Mouse (Mus musculus) embryonic facial prominence, embryonic 11.5 days (tissue): ENCODE data around the gene Pip4k2a. TPM values are rescaled to one million over a fixed set of nuclear protein-coding genes. Genes with fewer than 3 reads are reported as not detected.

Source experiments
- ATAC-seq: fragments of 200-750 bp; cut with Nextera tagmentation; replicated peaks from 2 replicates; pipeline ENCODE4 v1.8.0; 2017; ENCODE audit warnings: low read depth; ENCODE audit not compliant: insufficient number of reproducible peaks, low FRiP score, low TSS enrichment
- DNase-seq: peaks from one replicate; pipeline ENCODE4 v3.0.0-alpha.2; 2015; ENCODE audit warnings: low spot score
- H3K27ac ChIP-seq: fragments of 300-500 bp; sonication (generic); replicated peaks from 2 replicates; pipeline ENCODE4 v1.5.1; 2014; ENCODE audit warnings: mild to moderate bottlenecking, low read depth, low read length, control low read depth
- H3K27me3 ChIP-seq: fragments of 300-500 bp; sonication (generic); 2 replicates; pipeline ENCODE4 v1.6.1; 2014; ENCODE audit warnings: mild to moderate bottlenecking, low read length, moderate library complexity, mixed read lengths; ENCODE audit not compliant: control insufficient read depth, insufficient read depth
- H3K36me3 ChIP-seq: fragments of 300-500 bp; sonication (generic); replicated peaks from 2 replicates; pipeline ENCODE4 v1.6.1; 2014; ENCODE audit warnings: low read depth, mild to moderate bottlenecking, low read length, moderate library complexity, mixed read lengths; ENCODE audit not compliant: control insufficient read depth, insufficient read depth
- H3K4me1 ChIP-seq: fragments of 300-500 bp; sonication (generic); 2 replicates; pipeline ENCODE4 v1.6.1; 2014; ENCODE audit warnings: low read length, mixed read lengths; ENCODE audit not compliant: control insufficient read depth, insufficient read depth
- H3K4me2 ChIP-seq: fragments of 300-500 bp; sonication (generic); 2 replicates; pipeline ENCODE4 v1.6.1; 2014; ENCODE audit warnings: low read depth, mild to moderate bottlenecking, control low read depth, low read length, moderate library complexity
- H3K4me3 ChIP-seq: fragments of 300-500 bp; sonication (generic); 2 replicates; pipeline ENCODE4 v1.5.1; 2014; ENCODE audit warnings: low read depth, low read length, control low read depth
- H3K9ac ChIP-seq: fragments of 300-500 bp; sonication (generic); replicated peaks from 2 replicates; pipeline ENCODE4 v1.6.1; 2014; ENCODE audit warnings: mild to moderate bottlenecking, control low read depth, low read length
- H3K9me3 ChIP-seq: fragments of 300-500 bp; sonication (generic); replicated peaks from 2 replicates; pipeline ENCODE4 v1.6.1; 2016; ENCODE audit warnings: mild to moderate bottlenecking, low read length, inconsistent platforms, mixed read lengths; ENCODE audit not compliant: control insufficient read depth
- WGBS: fragments of 180-500 bp; shearing (Covaris S2); extraction: QIAGEN DNeasy Blood & Tissue Kit; methylation state at CpG from one replicate; pipeline ENCODE4 v1.1.7; 2014; 5-methylcytosine and 5-hydroxymethylcytosine counted together
- polyA plus RNA-seq: library from polyadenylated mRNA; unstranded; fragments of >200 nt; fragmentation: Nextera tagmentation; extraction: Ambion mirVana; gene quantifications from 2 replicates; pipeline ENCODE4 v1.2.1, GENCODE M21; 2014

The Pip4k2a gene
- polyA plus RNA-seq, 1 experiment from 2014 or later: 9.7 TPM

DNA sequence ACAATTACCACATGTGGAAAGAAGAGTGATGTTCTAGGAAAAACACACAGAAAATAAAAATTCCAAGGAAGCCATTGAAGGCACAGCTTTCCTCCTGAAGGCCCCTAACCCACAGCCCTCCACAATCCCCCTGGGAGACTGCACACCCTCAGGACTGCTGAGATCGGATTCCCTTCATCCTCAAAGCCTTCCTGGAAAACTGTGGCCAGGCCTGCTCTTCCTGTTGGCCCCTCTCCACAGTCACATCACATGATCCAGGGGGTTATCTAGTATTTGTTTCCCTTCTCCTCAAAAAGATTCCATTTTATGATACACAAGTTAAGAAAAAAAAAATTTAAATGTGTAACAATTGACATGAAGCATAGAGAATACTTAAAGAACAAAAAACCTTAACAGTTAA lies 59.7 kb downstream of the Pip4k2a start:
- no peak for ATAC-seq
- WGBS: 10% methylated on average over 1 of the region's 1 CpGs
- Histone ChIP-seq H3K9me3 (no peaks in the 10 kb centered on the region), H3K36me3 (no peaks in the 10 kb centered on the region), H3K27me3 (no peaks in the 10 kb centered on the region), H3K4me2 (no peak overlapping the region), H3K27ac (no peak overlapping the region), H3K4me1 (no peaks in the 10 kb centered on the region), H3K9ac (no peak overlapping the region), H3K4me3 (no peak overlapping the region)
- peak; percentile 33 for DNase-seq

GRCm38 (mm10) chr2:18937611-18938010 lies 60.3 kb downstream of the Pip4k2a start:
- Histone ChIP-seq H3K9ac (no peak overlapping the region), H3K27ac (no peak overlapping the region), H3K9me3 (no peaks in the 10 kb centered on the region), H3K4me1 (no peaks in the 10 kb centered on the region), H3K36me3 (no peaks in the 10 kb centered on the region), H3K4me2 (no peak overlapping the region), H3K27me3 (no peaks in the 10 kb centered on the region), H3K4me3 (no peak overlapping the region)
- no peak for DNase-seq
- WGBS: 72% methylated on average over 2 of the region's 2 CpGs
- no peak for ATAC-seq

- H3K4me1 ChIP-seq: no peaks in the 10 kb centered on the region
- no peaks in the 10 kb centered on the region for H3K27me3 ChIP-seq
- no peak for ATAC-seq
- H3K27ac ChIP-seq: no peak overlapping the region
- H3K4me3 ChIP-seq: no peak overlapping the region
- DNase-seq: no peak
- H3K4me2 ChIP-seq: no peak overlapping the region
- H3K9me3 ChIP-seq: no peaks in the 10 kb centered on the region
- H3K9ac ChIP-seq: no peak overlapping the region
- 94% methylated on average over 7 of the region's 7 CpGs for WGBS
- H3K36me3 ChIP-seq: no peaks in the 10 kb centered on the region
Observed at GRCm38 (mm10) chr2:18936446-18936845, 61.5 kb downstream of the Pip4k2a start.

DNA sequence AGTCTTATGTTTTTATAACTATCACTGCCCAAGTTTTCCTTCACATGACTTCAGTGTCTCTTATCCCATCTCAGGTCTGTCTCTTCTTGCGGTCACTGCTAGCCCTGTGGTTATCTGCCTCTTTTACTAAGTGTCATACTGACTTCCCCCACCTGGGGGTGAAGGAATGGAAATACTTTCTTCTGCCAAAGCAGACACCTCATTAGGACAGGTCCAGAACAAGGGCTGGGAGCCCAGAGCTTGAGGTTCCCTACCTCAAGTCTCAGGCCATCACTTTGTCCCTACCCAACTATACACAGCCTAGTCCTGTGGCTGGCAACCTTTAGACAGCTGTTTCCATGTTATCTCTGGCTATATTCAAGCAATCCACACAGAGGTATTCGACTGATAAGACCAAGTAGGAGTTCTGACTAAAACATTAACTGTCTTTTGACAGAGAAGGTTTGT lies 62.3 kb downstream of the Pip4k2a start:
- no peak overlapping the region for H3K27ac ChIP-seq

DNA sequence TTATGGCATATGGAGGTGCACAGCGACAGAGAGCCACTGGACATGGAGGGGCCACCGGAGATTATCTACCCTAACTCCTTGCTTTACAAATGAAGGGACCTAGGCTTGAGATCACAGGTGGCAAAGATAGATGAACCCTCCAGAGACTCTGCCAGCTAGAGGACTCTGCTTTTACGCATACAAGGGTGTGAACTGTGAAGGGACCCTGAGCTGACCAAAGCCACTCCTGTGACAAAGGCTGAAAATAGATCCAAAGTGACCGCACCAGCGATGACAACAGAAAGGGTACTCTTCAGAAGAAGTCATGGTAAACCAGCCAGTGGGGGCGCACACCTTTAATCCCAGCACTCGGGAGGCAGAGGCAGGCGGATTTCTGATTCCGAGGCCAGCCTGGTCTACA lies 63.8 kb downstream of the Pip4k2a start:
- Histone ChIP-seq H3K4me3 (no peak overlapping the region), H3K4me1 (no peaks in the 10 kb centered on the region), H3K27ac (no peak overlapping the region), H3K27me3 (no peaks in the 10 kb centered on the region), H3K9ac (no peak overlapping the region), H3K36me3 (no peaks in the 10 kb centered on the region), H3K4me2 (no peak overlapping the region), H3K9me3 (no peaks in the 10 kb centered on the region)
- ATAC-seq: no peak
- 93% methylated on average over 9 of the region's 9 CpGs for WGBS
- no peak for DNase-seq

More for the DNA sequence above, 62.3 kb downstream of the Pip4k2a start:
- no peaks in the 10 kb centered on the region for H3K9me3 ChIP-seq
- H3K4me3 ChIP-seq: no peak overlapping the region
- 89% methylated on average over 2 of the region's 2 CpGs for WGBS
- no peaks in the 10 kb centered on the region for H3K27me3 ChIP-seq
- no peaks in the 10 kb centered on the region for H3K36me3 ChIP-seq
- no peak overlapping the region for H3K9ac ChIP-seq
- DNase-seq (no peak), ATAC-seq (no peak)
- no peak overlapping the region for H3K4me2 ChIP-seq
- no peaks in the 10 kb centered on the region for H3K4me1 ChIP-seq

- no peak overlapping the region for H3K4me2 ChIP-seq
- ATAC-seq: no peak
- no peak for DNase-seq
- 37% methylated on average over 7 of the region's 7 CpGs for WGBS
- H3K27ac ChIP-seq: no peak overlapping the region
- H3K36me3 ChIP-seq: no peaks in the 10 kb centered on the region
- H3K4me1 ChIP-seq: no peaks in the 10 kb centered on the region
- no peak overlapping the region for H3K9ac ChIP-seq
- no peak overlapping the region for H3K4me3 ChIP-seq
- H3K9me3 ChIP-seq: no peaks in the 10 kb centered on the region
- H3K27me3 ChIP-seq: no peaks in the 10 kb centered on the region
Observed at GRCm38 (mm10) chr2:18933418-18933817, 64.5 kb downstream of the Pip4k2a start.

GRCm38 (mm10) chr2:18930318-18931060 lies 67.4 kb downstream of the Pip4k2a start:
- no peak overlapping the region for H3K27ac ChIP-seq
- H3K4me1 ChIP-seq: no peaks in the 10 kb centered on the region
- no peaks in the 10 kb centered on the region for H3K27me3 ChIP-seq
- H3K9me3 ChIP-seq: no peaks in the 10 kb centered on the region
- no peak overlapping the region for H3K4me2 ChIP-seq
- H3K9ac ChIP-seq: no peak overlapping the region
- 86% methylated on average over 13 of the region's 13 CpGs for WGBS
- H3K4me3 ChIP-seq: no peak overlapping the region
- H3K36me3 ChIP-seq: no peaks in the 10 kb centered on the region
- no peak for ATAC-seq
- no peak for DNase-seq

- H3K4me3 ChIP-seq: no peak overlapping the region
- H3K27ac ChIP-seq: no peak overlapping the region
- DNase-seq: no peak
- ATAC-seq: no peak
- no peaks in the 10 kb centered on the region for H3K27me3 ChIP-seq
- 85% methylated on average over 7 of the region's 7 CpGs for WGBS
- H3K4me1 ChIP-seq: no peaks in the 10 kb centered on the region
- H3K9me3 ChIP-seq: no peaks in the 10 kb centered on the region
- H3K9ac ChIP-seq: no peak overlapping the region
- H3K36me3 ChIP-seq: no peaks in the 10 kb centered on the region
- no peak overlapping the region for H3K4me2 ChIP-seq
Observed at GRCm38 (mm10) chr2:18928597-18929257, 69.2 kb downstream of the Pip4k2a start.
